Mouse (Mus musculus) thymus, postnatal 36 days (tissue): ENCODE results near the gene Camk2g.
A peak's percentile ranks its signal among the peaks of the same experiment; 100 is the strongest.

Experiments
- DNase-seq, 2 experiments: peaks; one replicate each; pipeline ENCODE4 v3.0.0; 2022; ENCODE audit warnings: mixed read lengths in 2 of 2

The Camk2g gene

DNA sequence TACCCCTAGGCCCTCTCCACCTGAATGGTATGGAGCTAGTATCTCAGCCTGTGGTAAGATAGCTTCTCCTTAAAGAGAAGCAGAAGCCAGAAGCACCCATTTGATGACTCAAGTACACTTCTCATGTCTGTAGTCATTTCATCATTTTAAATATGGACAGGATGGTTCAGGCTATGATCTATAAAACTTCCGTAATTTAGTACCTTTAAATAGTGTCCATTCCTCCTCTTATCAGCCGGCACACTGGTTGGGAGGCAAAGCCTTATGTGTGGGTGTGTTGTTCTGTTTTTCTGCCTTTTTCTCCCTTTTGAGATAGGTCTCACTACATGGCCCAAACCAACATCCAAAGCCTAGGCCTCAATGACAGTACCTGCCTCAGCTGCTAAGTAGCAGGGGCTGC, 95.4 kb downstream of the Camk2g start:
- no peak for DNase-seq

- DNase-seq = peak; percentile 47
These were observed 96.9 kb downstream of the Camk2g start for GRCm38 (mm10) chr14:20696986-20697385.

DNA sequence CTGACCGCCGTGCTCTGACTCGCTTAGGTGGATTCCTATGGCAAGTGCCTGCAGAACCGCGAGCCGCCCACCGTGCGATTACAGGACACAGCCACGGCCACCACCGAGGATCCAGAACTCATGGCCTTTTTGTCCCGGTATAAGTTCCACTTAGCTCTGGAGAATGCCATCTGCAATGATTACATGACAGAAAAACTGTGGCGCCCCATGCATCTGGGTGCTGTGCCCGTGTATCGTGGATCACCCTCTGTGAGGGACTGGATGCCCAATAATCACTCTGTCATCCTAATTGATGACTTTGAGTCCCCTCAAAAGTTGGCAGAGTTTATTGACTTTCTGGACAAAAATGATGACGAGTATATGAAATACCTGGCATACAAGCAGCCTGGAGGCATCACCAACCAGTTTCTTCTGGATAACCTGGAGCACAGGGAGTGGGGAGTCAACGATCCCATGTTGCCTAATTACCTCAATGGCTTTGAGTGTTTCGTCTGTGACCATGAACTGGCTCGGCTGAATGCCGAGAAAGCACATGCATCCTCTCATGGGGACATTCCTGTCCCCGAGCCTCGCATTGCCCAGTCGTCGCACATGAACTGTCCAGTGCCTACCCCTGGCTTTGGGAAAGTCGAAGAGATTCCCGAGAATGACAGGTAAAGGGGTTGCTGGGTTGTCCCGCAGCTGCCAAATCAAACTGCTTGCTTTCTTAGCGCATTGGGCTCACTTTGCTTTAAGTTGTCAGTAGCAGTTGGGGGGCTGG, 97.9 kb downstream of the Camk2g start:
- no peak for DNase-seq

- DNase-seq = peak; percentile 79 to 83
These were observed 98.8 kb downstream of the Camk2g start, which contains the start of gene Fut11 for GRCm38 (mm10) chr14:20694884-20695760. TSS of gene Fut11 (plus strand) at chr14:20694968.

- DNase-seq = peak; percentile 7 to 35
These were observed 99.6 kb downstream of the Camk2g start for GRCm38 (mm10) chr14:20694185-20694883.

DNA sequence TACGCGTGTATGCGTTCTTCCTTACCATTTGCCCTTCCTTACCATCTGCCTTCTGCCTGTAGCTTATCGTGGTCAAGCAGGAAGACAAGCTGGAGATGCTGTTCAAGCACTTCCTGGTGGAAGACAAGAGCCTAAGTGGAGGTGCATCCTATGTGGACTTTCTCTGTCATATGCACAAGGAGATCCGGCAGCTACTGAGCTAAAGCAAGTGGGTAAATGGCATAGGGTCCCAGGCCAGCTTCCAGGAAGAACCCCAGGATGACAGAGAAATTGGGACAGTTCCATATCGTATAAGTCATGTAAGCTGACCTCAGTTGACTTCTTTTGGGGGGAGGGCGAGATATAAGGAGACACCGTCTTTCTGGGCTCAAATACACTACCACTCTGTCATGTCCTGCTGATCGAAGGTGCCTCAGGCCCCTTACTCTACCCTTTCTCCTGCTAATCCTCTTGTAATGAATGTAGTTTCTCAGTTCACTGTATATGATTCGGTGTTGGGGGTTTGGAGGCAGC, 100.2 kb downstream of the Camk2g start:
- DNase-seq = no peak

GRCm38 (mm10) chr14:20691772-20692171, 102.1 kb downstream of the Camk2g start:
- no peak for DNase-seq

DNA sequence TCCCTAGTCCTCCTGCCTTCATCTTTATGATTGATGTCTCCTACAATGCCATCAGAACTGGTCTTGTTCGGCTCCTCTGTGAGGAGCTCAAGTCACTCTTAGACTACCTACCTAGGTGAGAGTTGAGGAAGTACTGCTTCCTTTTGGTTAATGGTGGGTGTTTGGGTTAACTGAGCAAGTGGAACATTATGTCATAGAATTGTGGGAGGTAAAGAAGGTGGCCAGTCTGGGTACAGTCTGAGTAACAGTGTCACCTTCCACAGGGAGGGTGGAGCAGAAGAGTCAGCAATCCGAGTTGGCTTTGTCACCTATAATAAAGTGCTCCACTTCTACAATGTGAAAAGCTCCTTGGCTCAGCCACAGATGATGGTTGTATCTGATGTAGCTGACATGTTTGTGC, 104.9 kb downstream of the Camk2g start:
- DNase-seq = no peak

GRCm38 (mm10) chr14:20686576-20686975, 107.3 kb downstream of the Camk2g start:
- no peak for DNase-seq
